8 mouse cellular contexts compared by ENCODE assay signal in the genomic region with DNA sequence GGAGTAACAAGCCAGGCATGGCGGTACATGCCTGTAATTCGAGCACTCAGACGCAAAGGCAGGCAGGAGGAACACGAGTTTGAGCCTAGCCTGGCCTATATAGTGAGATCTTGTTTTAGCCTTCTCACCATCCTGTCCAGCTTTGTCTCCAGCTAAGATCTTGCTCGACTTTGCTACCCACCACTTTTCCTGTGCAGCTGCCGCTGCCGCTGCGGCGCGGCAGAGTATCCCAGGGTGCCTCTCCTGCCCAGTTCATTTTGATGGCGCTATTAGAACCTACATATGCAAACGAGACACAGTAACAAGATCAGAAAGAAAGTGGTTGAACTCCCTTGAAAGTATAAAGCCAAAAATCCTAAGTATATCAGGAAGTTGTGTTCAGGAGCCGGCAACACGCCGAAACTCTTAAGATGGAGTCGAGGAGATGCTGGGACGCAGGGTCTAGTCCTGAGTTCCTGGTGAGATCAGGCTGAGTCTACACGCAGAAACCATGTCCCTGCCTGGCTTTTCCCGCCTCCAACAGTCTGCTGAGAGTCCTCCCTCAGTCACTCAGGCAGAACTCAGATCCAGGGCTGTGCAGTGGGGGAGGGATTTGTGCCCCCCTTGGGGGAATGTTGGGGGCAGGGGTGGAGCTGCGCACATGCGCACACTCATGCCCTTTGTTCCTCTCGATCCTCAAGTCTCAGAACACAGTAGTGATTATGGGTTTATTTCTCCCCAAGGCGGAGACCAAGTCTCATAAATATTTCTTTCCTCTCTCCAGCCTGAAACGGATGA. TPM values are rescaled to one million over a fixed set of nuclear protein-coding genes. Genes with fewer than 3 reads are reported as not detected.
DNase-seq lines count a peak whose midpoint lies in the region; ATAC-seq and TF ChIP-seq lines count a peak whose summit lies in the region.

No protein-coding gene starts in this region.

- no peaks in the 10 kb centered on the region for H3K9me3 ChIP-seq in forebrain, embryonic 10.5 days
- H3K9me3 ChIP-seq in heart, embryonic 15.5 days (replicated peaks), result no peaks in the 10 kb centered on the region
- no peaks in the 10 kb centered on the region for H3K9me3 ChIP-seq in liver, embryonic 14.5 days (ENCODE audit: control insufficient read depth, low read length)
- H3K9me3 ChIP-seq in neural tube, embryonic 11.5 days (ENCODE audit: control insufficient read depth, low read length), result no peaks in the 10 kb centered on the region
- no peaks in the 10 kb centered on the region for H3K9me3 ChIP-seq in stomach, postnatal 0 days (ENCODE audit: control insufficient read depth, low read length)

- DNase-seq in CD4-positive, CD25-positive, alpha-beta regulatory T cell, adult 2 months (ENCODE audit: low read depth, low spot score), result peak; percentile 68
- DNase-seq in forebrain, embryonic 10.5 days (ENCODE audit: extremely low spot score, low spot score), result peak; percentile 77
- DNase-seq in kidney, postnatal 25 days, result peak; percentile 86 to 92
- peak in 2 of 3 experiments; percentile 33 to 49 for DNase-seq in liver, embryonic 14.5 days (ENCODE audit: low read depth in 3 of 3, low spot score in 3 of 3)
- DNase-seq in neural tube, embryonic 11.5 days (ENCODE audit: low spot score), result peak; percentile 90
- peak; percentile 81 for DNase-seq in stomach, postnatal 0 days (ENCODE audit: low spot score)

- TF ChIP-seq CTCF in liver, embryonic 14.5 days (IDR thresholded peaks at IDR 0.05; ENCODE audit: low read depth), result no peak
- TF ChIP-seq CTCF in stomach, postnatal 0 days (IDR thresholded peaks at IDR 0.05; ENCODE audit: low read depth), result peak; percentile 6; the same call in 1 of the 2 replicates

- H3K4me2 ChIP-seq in heart, embryonic 15.5 days, result peak overlapping the region; percentile 64
- peak overlapping the region; percentile 73 for H3K4me2 ChIP-seq in liver, embryonic 14.5 days (ENCODE audit: low read depth)
- peak overlapping the region; percentile 56 for H3K4me2 ChIP-seq in neural tube, embryonic 11.5 days (ENCODE audit: low read depth)
- H3K4me2 ChIP-seq in stomach, postnatal 0 days (replicated peaks; ENCODE audit: low read depth), result peak overlapping the region; percentile 52

- H3K4me3 ChIP-seq in brown adipose tissue, adult 24 weeks (ENCODE audit: insufficient read depth, low read depth, low read length), result peak overlapping the region; percentile 71
- H3K4me3 ChIP-seq in forebrain, embryonic 10.5 days, result peak overlapping the region; percentile 49
- H3K4me3 ChIP-seq in heart, embryonic 15.5 days, result peak overlapping the region; percentile 44
- H3K4me3 ChIP-seq in liver, embryonic 14.5 days (ENCODE audit: insufficient read depth in 1 of 2, low read depth in 2 of 2, low read length in 2 of 2), result peak overlapping the region; percentile 61 to 72
- peak overlapping the region; percentile 31 for H3K4me3 ChIP-seq in neural tube, embryonic 11.5 days (ENCODE audit: low read depth, low read length)
- peak overlapping the region; percentile 33 for H3K4me3 ChIP-seq in stomach, postnatal 0 days (ENCODE audit: low read depth, low read length)

- peak overlapping the region; percentile 53 for H3K9ac ChIP-seq in heart, embryonic 15.5 days
- peak overlapping the region; percentile 68 for H3K9ac ChIP-seq in liver, embryonic 14.5 days (replicated peaks)
- peak overlapping the region; percentile 78 for H3K9ac ChIP-seq in neural tube, embryonic 11.5 days (ENCODE audit: low read length)
- peak overlapping the region; percentile 55 for H3K9ac ChIP-seq in stomach, postnatal 0 days (ENCODE audit: low read length)

- peaks cover 5% of the 10 kb centered on the region; the same call in 1 of the 2 replicates for H3K4me1 ChIP-seq in brown adipose tissue, adult 24 weeks (ENCODE audit: control insufficient read depth, insufficient read depth, insufficient read length, low read length)
- H3K4me1 ChIP-seq in forebrain, embryonic 10.5 days, result peaks cover 29% of the 10 kb centered on the region
- H3K4me1 ChIP-seq in heart, embryonic 15.5 days (replicated peaks), result peaks cover 2% of the 10 kb centered on the region; the same call in 1 of the 2 replicates
- peaks cover 0 to 13% of the 10 kb centered on the region in 2 experiments; a peak in 2 of 4 replicates for H3K4me1 ChIP-seq in liver, embryonic 14.5 days (replicated peaks; ENCODE audit: control insufficient read depth in 2 of 2, insufficient read depth in 2 of 2, low read length in 1 of 2)
- no peaks in the 10 kb centered on the region for H3K4me1 ChIP-seq in neural tube, embryonic 11.5 days (ENCODE audit: control insufficient read depth, insufficient read depth, low read length)
- no peaks in the 10 kb centered on the region for H3K4me1 ChIP-seq in stomach, postnatal 0 days (replicated peaks; ENCODE audit: control insufficient read depth, insufficient read depth)

- H3K36me3 ChIP-seq in forebrain, embryonic 10.5 days (replicated peaks), result no peaks in the 10 kb centered on the region
- no peaks in the 10 kb centered on the region for H3K36me3 ChIP-seq in heart, embryonic 15.5 days
- H3K36me3 ChIP-seq in liver, embryonic 14.5 days (replicated peaks; ENCODE audit: control insufficient read depth, insufficient read depth, low read depth), result no peaks in the 10 kb centered on the region
- H3K36me3 ChIP-seq in neural tube, embryonic 11.5 days (ENCODE audit: control insufficient read depth, insufficient read depth, low read length), result no peaks in the 10 kb centered on the region
- no peaks in the 10 kb centered on the region for H3K36me3 ChIP-seq in stomach, postnatal 0 days (ENCODE audit: control insufficient read depth, insufficient read depth, low read length)

- no peak for TF ChIP-seq EP300 in liver, embryonic 14.5 days (IDR thresholded peaks at IDR 0.05; ENCODE audit: low read depth)
- no peak for TF ChIP-seq EP300 in stomach, postnatal 0 days (optimal IDR thresholded peaks at IDR 0.05)

- H3K27ac ChIP-seq in brown adipose tissue, adult 24 weeks (replicated peaks; ENCODE audit: low read depth, low read length), result peak overlapping the region; percentile 95
- H3K27ac ChIP-seq in forebrain, embryonic 10.5 days, result peak overlapping the region; percentile 95
- H3K27ac ChIP-seq in heart, embryonic 15.5 days, result peak overlapping the region; percentile 93
- peak overlapping the region; percentile 69 for H3K27ac ChIP-seq in liver, embryonic 14.5 days
- H3K27ac ChIP-seq in neural tube, embryonic 11.5 days (ENCODE audit: low read depth, low read length), result peak overlapping the region; percentile 96
- H3K27ac ChIP-seq in stomach, postnatal 0 days (replicated peaks), result peak overlapping the region; percentile 96

- peak; percentile 95 for ATAC-seq in heart, embryonic 15.5 days (replicated peaks; ENCODE audit: insufficient number of reproducible peaks, insufficient read depth, low FRiP score, low read depth)
- peak; percentile 80 for ATAC-seq in liver, embryonic 14.5 days (ENCODE audit: insufficient read depth)
- peak; percentile 89 for ATAC-seq in neural tube, embryonic 11.5 days (ENCODE audit: insufficient read depth, low FRiP score, low TSS enrichment)
- ATAC-seq in stomach, postnatal 0 days (ENCODE audit: low FRiP score, low TSS enrichment), result peak; percentile 87

- H3K27me3 ChIP-seq in forebrain, embryonic 10.5 days (ENCODE audit: poor library complexity, severe bottlenecking), result peaks cover 98% of the 10 kb centered on the region
- H3K27me3 ChIP-seq in heart, embryonic 15.5 days, result peaks cover 42% of the 10 kb centered on the region
- H3K27me3 ChIP-seq in liver, embryonic 14.5 days (ENCODE audit: control insufficient read depth, insufficient read depth, low read length), result no peaks in the 10 kb centered on the region
- 0 out of 2 replicates have a peak, but pooled peaks cover 4% of the 10 kb centered on the region for H3K27me3 ChIP-seq in neural tube, embryonic 11.5 days (ENCODE audit: control insufficient read depth, insufficient read depth, low read length)
- H3K27me3 ChIP-seq in stomach, postnatal 0 days (ENCODE audit: control insufficient read depth, insufficient read depth, low read length), result no peaks in the 10 kb centered on the region

- 15% methylated on average over 24 of the region's 24 CpGs for WGBS in forebrain, embryonic 10.5 days
- 6% methylated on average over 24 of the region's 24 CpGs for WGBS in heart, embryonic 15.5 days
- WGBS in liver, embryonic 14.5 days (ENCODE audit: insufficient replicate concordance), result 9% methylated on average over 24 of the region's 24 CpGs
- 15% methylated on average over 24 of the region's 24 CpGs for WGBS in neural tube, embryonic 11.5 days
- 13% methylated on average over 24 of the region's 24 CpGs for WGBS in stomach, postnatal 0 days

RNA-seq across cellular contexts. Expression of a gene that starts 38.3 kb away (rescaled TPM):
- polyA plus RNA-seq in brown adipose tissue, adult 24 weeks (2012; ENCODE audit: insufficient read depth, insufficient read length, missing spikeins), result 118 and 144 TPM in 2 replicates
- polyA plus RNA-seq in forebrain, embryonic 10.5 days (2016; fragmentation: Nextera tagmentation; extraction: Ambion mirVana), result 167 and 183 TPM in 2 replicates
- polyA plus RNA-seq in heart, embryonic 15.5 days (2015; fragmentation: Nextera tagmentation; extraction: Ambion mirVana), result 68.6 and 79.6 TPM in 2 replicates
- polyA plus RNA-seq in liver, embryonic 14.5 days (2012; rRNA removed), result 24.3 and 34.5 TPM in 2 replicates
- 54.5 and 71.8 TPM in 2 replicates for polyA plus RNA-seq in liver, embryonic 14.5 days (2014; fragmentation: Nextera tagmentation; extraction: Ambion mirVana)
- 186 and 187 TPM in 2 replicates for polyA plus RNA-seq in neural tube, embryonic 11.5 days (2014; fragmentation: Nextera tagmentation; extraction: Ambion mirVana)
- 73.9 and 74.3 TPM in 2 replicates for polyA plus RNA-seq in stomach, postnatal 0 days (2015; fragmentation: Nextera tagmentation; extraction: Ambion mirVana)

Comparison
In these comparisons a context has a peak if more than half of its experiments do, and no peak if none do; other contexts are left out.
1. Peak in every context shown above with its lines: DNase-seq, ATAC-seq, H3K4me3 ChIP-seq and H3K27ac ChIP-seq.